Mouse (Mus musculus) embryonic fibroblast, embryonic 13.5 days (primary cell): ENCODE data around the gene Aip.

ENCODE experiments used
- CTCF ChIP-seq: IDR thresholded peaks from 2 replicates; pipeline ENCODE4 v1.5.1; 2011; ENCODE audit warnings: mild to moderate bottlenecking, control low read depth, low read length, moderate library complexity, borderline replicate concordance; ENCODE audit not compliant: insufficient read depth
- POLR2A ChIP-seq: IDR thresholded peaks from 2 replicates; pipeline ENCODE4 v1.6.1; 2011; ENCODE audit warnings: low read depth, mild to moderate bottlenecking, control low read depth, low read length, moderate library complexity

- TF ChIP-seq POLR2A (no peak), CTCF (no peak)
Measured at GRCm38 (mm10) chr19:4144550-4145498, 19.2 kb upstream of the Aip start.
